Mouse (Mus musculus): Measurements from ENCODE around the gene Snrpe. TPM values are rescaled to one million over a fixed set of nuclear protein-coding genes. Genes with fewer than 3 reads are reported as not detected.

Gene Snrpe
- polyA plus RNA-seq, 1 experiment from 2014 or later: 489 TPM

DNA sequence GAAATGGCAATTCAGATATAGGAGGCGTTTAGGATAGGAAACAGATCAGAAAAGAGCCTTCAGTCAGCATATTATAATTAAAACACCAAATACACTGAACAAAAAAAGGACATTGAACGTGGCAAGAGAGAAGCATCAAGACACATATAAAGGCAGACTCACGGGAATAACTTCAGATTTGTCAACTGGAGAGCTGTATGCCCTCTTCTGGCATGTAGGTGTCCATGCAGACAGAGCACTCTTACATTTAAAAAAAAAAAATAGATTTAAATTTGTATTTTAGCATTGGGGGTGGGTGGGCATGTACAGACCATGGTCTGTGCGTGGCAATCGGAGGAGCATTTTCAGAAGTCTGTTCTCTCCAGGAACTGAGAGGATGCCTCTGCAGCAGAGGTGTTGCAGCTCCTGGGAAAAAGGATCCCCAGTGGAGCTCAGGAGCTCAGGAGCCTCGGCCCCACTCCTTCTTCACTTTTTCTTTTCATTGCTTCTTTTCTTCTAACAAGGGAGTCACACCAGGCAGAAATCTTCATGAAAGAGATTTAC is 24.0 kb downstream of the Snrpe start:
- Histone ChIP-seq H3K27ac (ENCODE audit: low read depth, low read length) (no peak overlapping the region), H3K4me1 (ENCODE audit: control insufficient read depth, insufficient read depth, low read length) (no peaks in the 10 kb centered on the region), H3K27me3 (ENCODE audit: control insufficient read depth, insufficient read depth, low read length) (no peaks in the 10 kb centered on the region; the same call in 1 of the 2 replicates), H3K9ac (ENCODE audit: low read depth, low read length) (no peak overlapping the region), H3K9me3 (replicated peaks; ENCODE audit: control insufficient read depth, low read length) (no peaks in the 10 kb centered on the region), H3K4me3 (ENCODE audit: low read depth, low read length) (no peak overlapping the region), H3K36me3 (ENCODE audit: control insufficient read depth, insufficient read depth, low read length) (no peaks in the 10 kb centered on the region), H3K4me2 (no peak overlapping the region)
- ATAC-seq (replicated peaks; ENCODE audit: insufficient number of reproducible peaks, low FRiP score, low TSS enrichment): no peak
- 79% methylated on average over 6 of the region's 6 CpGs for WGBS (ENCODE audit: insufficient replicate concordance)

DNA sequence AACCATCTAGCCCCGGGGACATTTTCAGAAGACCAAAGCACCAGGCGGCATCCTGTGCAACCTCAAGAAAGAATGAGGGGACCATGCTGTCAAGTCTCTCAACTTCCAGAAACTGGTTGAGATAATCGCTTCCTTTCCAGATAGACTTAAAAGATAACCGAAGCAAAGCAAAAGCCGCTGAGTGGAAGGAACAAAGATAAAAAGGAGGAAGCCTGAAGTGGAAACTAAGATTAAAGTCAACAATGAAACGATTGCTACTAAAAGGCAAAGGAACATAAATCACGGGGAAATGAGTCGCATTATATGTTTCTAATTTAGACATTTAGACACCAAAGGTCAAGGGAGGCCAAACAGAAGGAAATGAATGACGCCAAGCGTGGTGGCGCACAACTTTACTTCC is 38.8 kb downstream of the Snrpe start:
- Histone ChIP-seq H3K27me3 (ENCODE audit: control insufficient read depth, insufficient read depth, low read length) (no peaks in the 10 kb centered on the region), H3K36me3 (ENCODE audit: control insufficient read depth, insufficient read depth, low read length) (no peaks in the 10 kb centered on the region), H3K4me2 (no peak overlapping the region), H3K9ac (ENCODE audit: low read depth, low read length) (no peak overlapping the region), H3K4me3 (ENCODE audit: low read depth, low read length) (no peak overlapping the region), H3K27ac (ENCODE audit: low read depth, low read length) (no peak overlapping the region), H3K9me3 (replicated peaks; ENCODE audit: control insufficient read depth, low read length) (peaks cover 7% of the 10 kb centered on the region; the same call in 1 of the 2 replicates), H3K4me1 (ENCODE audit: control insufficient read depth, insufficient read depth, low read length) (no peaks in the 10 kb centered on the region)
- ATAC-seq (replicated peaks; ENCODE audit: insufficient number of reproducible peaks, low FRiP score, low TSS enrichment): no peak
- 59% methylated on average over 11 of the region's 11 CpGs for WGBS (ENCODE audit: insufficient replicate concordance)

Other genes with a start within 250 kb of the Snrpe start
- gene Etnk2, start 246.7 kb downstream of the Snrpe start, polyA plus RNA-seq (2014; fragmentation: Nextera tagmentation; extraction: Ambion mirVana): 1.5 TPM in 2 replicates
- gene Sox13, start 185.9 kb downstream of the Snrpe start, polyA plus RNA-seq (2014; fragmentation: Nextera tagmentation; extraction: Ambion mirVana): 3.3 and 3.7 TPM in 2 replicates
- not detected in 2 replicates for gene Zbed6, start 50.6 kb upstream of the Snrpe start, polyA plus RNA-seq (2014; fragmentation: Nextera tagmentation; extraction: Ambion mirVana)
- 7.0 and 8.4 TPM in 2 replicates for gene Gm38394, start 51.0 kb upstream of the Snrpe start, polyA plus RNA-seq (2014; fragmentation: Nextera tagmentation; extraction: Ambion mirVana)
- gene Lax1, start 79.8 kb upstream of the Snrpe start, polyA plus RNA-seq (2014; fragmentation: Nextera tagmentation; extraction: Ambion mirVana): 0.09 and 0.73 TPM in 2 replicates
- 26.1 and 35.6 TPM in 2 replicates for gene Atp2b4, start 190.8 kb upstream of the Snrpe start, polyA plus RNA-seq (2014; fragmentation: Nextera tagmentation; extraction: Ambion mirVana)